14 mouse cellular contexts compared by ENCODE assay signal in genomic region chr6:138581734-138582505, GRCm38 (mm10). TPM values are rescaled to one million over a fixed set of nuclear protein-coding genes. Genes with fewer than 3 reads are reported as not detected.
A peak's percentile ranks its signal among the peaks of the same experiment; 100 is the strongest.
DNase-seq lines count a peak whose midpoint lies in the region; ATAC-seq and TF ChIP-seq lines count a peak whose summit lies in the region.
"Had no signal": no experiment of that assay in that cellular context is flagged by ENCODE, and none has a peak within 500 bp of the region (broad histone marks: within the 10 kb centered on the region; RNA-seq: fewer than 3 reads in every experiment).

TSS of gene Lmo3 (minus strand) at chr6:138581968.

- no peaks in the 10 kb centered on the region for H3K36me3 ChIP-seq in intestine, embryonic 14.5 days (ENCODE audit: control insufficient read depth, insufficient read depth, low read length)
- no peaks in the 10 kb centered on the region for H3K36me3 ChIP-seq in intestine, postnatal 0 days (ENCODE audit: control insufficient read depth, insufficient read depth)
- no peaks in the 10 kb centered on the region for H3K36me3 ChIP-seq in forebrain, embryonic 10.5 days (replicated peaks)
- no peaks in the 10 kb centered on the region for H3K36me3 ChIP-seq in hindbrain, embryonic 14.5 days (replicated peaks; ENCODE audit: control insufficient read depth, insufficient read depth)
- no peaks in the 10 kb centered on the region for H3K36me3 ChIP-seq in heart, embryonic 12.5 days
- H3K36me3 ChIP-seq: liver, embryonic 15.5 days had no signal

- ATAC-seq in intestine, embryonic 14.5 days (replicated peaks; ENCODE audit: low FRiP score, low TSS enrichment, low read depth), result no peak
- no peak for ATAC-seq in intestine, postnatal 0 days
- ATAC-seq in hindbrain, embryonic 14.5 days (ENCODE audit: low FRiP score), result peak; percentile 78
- ATAC-seq in heart, embryonic 12.5 days (ENCODE audit: insufficient number of reproducible peaks, low FRiP score), result no peak
- ATAC-seq: inflammation-experienced regulatory T-cells, adult 6 months had no signal

- 79% methylated on average over 13 of the region's 13 CpGs for WGBS in intestine, embryonic 14.5 days
- 76% methylated on average over 13 of the region's 13 CpGs for WGBS in intestine, postnatal 0 days
- 57% methylated on average over 13 of the region's 13 CpGs for WGBS in forebrain, embryonic 10.5 days
- 67% methylated on average over 13 of the region's 13 CpGs for WGBS in hindbrain, embryonic 14.5 days
- 78% methylated on average over 13 of the region's 13 CpGs for WGBS in heart, embryonic 12.5 days

- DNase-seq in intestine, embryonic 14.5 days (ENCODE audit: low spot score), result no peak
- DNase-seq in forebrain, embryonic 10.5 days (ENCODE audit: extremely low spot score, low spot score), result no peak
- DNase-seq in hindbrain, embryonic 14.5 days (ENCODE audit: low spot score), result peak; percentile 52
- peak; percentile 29 for DNase-seq in left cerebral cortex, postnatal 4 days
- no peak for DNase-seq in thymus, postnatal 10 days (ENCODE audit: low spot score in 2 of 2)
- no peak for DNase-seq in lung, postnatal 36 days
- DNase-seq: right cerebral cortex, postnatal 14 days; thymus, postnatal 14 days had no signal

- intact Hi-C loops in left cerebral cortex, postnatal 4 days (cut with DNase I), result no loop called here

- H3K27me3 ChIP-seq in intestine, embryonic 14.5 days (replicated peaks; ENCODE audit: control insufficient read depth, insufficient read depth, low read length), result no peaks in the 10 kb centered on the region
- no peaks in the 10 kb centered on the region for H3K27me3 ChIP-seq in intestine, postnatal 0 days (replicated peaks; ENCODE audit: control insufficient read depth, insufficient read depth, low read length)
- H3K27me3 ChIP-seq in forebrain, embryonic 10.5 days (ENCODE audit: poor library complexity, severe bottlenecking), result peaks cover 89% of the 10 kb centered on the region
- no peaks in the 10 kb centered on the region for H3K27me3 ChIP-seq in hindbrain, embryonic 14.5 days (ENCODE audit: control insufficient read depth, insufficient read depth, low read length)
- no peaks in the 10 kb centered on the region for H3K27me3 ChIP-seq in heart, embryonic 12.5 days (replicated peaks)
- H3K27me3 ChIP-seq: liver, embryonic 15.5 days had no signal

- no peak within 1 kb of the TSS for H3K4me3 ChIP-seq in intestine, embryonic 14.5 days (ENCODE audit: low read depth, low read length)
- no peak within 1 kb of the TSS for H3K4me3 ChIP-seq in intestine, postnatal 0 days (ENCODE audit: low read depth, low read length)
- H3K4me3 ChIP-seq in forebrain, embryonic 10.5 days, result no peak within 1 kb of the TSS
- no peak within 1 kb of the TSS for H3K4me3 ChIP-seq in hindbrain, embryonic 14.5 days (replicated peaks; ENCODE audit: low read length)
- H3K4me3 ChIP-seq in heart, embryonic 12.5 days, result no peak within 1 kb of the TSS
- H3K4me3 ChIP-seq: liver, embryonic 15.5 days had no signal

- H3K9ac ChIP-seq in intestine, embryonic 14.5 days (ENCODE audit: low read length), result no peak within 1 kb of the TSS
- no peak within 1 kb of the TSS for H3K9ac ChIP-seq in intestine, postnatal 0 days (ENCODE audit: low read depth, low read length)
- no peak within 1 kb of the TSS for H3K9ac ChIP-seq in hindbrain, embryonic 14.5 days
- no peak within 1 kb of the TSS for H3K9ac ChIP-seq in heart, embryonic 12.5 days
- H3K9ac ChIP-seq: liver, embryonic 15.5 days had no signal

- H3K4me1 ChIP-seq in intestine, embryonic 14.5 days (replicated peaks; ENCODE audit: control insufficient read depth, insufficient read depth, low read length), result no peaks in the 10 kb centered on the region
- no peaks in the 10 kb centered on the region for H3K4me1 ChIP-seq in intestine, postnatal 0 days (replicated peaks; ENCODE audit: control insufficient read depth, insufficient read depth, low read length)
- peaks cover 38% of the 10 kb centered on the region for H3K4me1 ChIP-seq in forebrain, embryonic 10.5 days
- H3K4me1 ChIP-seq in hindbrain, embryonic 14.5 days (replicated peaks; ENCODE audit: control insufficient read depth, insufficient read depth, low read length), result peaks cover 25% of the 10 kb centered on the region
- no peaks in the 10 kb centered on the region for H3K4me1 ChIP-seq in heart, embryonic 12.5 days (replicated peaks)
- H3K4me1 ChIP-seq: liver, embryonic 15.5 days had no signal

- no peaks in the 10 kb centered on the region for H3K9me3 ChIP-seq in intestine, embryonic 14.5 days (ENCODE audit: control insufficient read depth, low read length)
- H3K9me3 ChIP-seq in intestine, postnatal 0 days (ENCODE audit: control insufficient read depth), result no peaks in the 10 kb centered on the region
- H3K9me3 ChIP-seq in forebrain, embryonic 10.5 days, result no peaks in the 10 kb centered on the region
- H3K9me3 ChIP-seq in hindbrain, embryonic 14.5 days (ENCODE audit: control insufficient read depth, low read length), result no peaks in the 10 kb centered on the region
- H3K9me3 ChIP-seq in heart, embryonic 12.5 days (replicated peaks), result no peaks in the 10 kb centered on the region
- H3K9me3 ChIP-seq: liver, embryonic 15.5 days had no signal

- H3K27ac ChIP-seq in intestine, embryonic 14.5 days (ENCODE audit: low read depth), result no peak within 1 kb of the TSS
- no peak within 1 kb of the TSS for H3K27ac ChIP-seq in intestine, postnatal 0 days (ENCODE audit: low read depth, low read length)
- H3K27ac ChIP-seq in forebrain, embryonic 10.5 days, result no peak within 1 kb of the TSS
- H3K27ac ChIP-seq in hindbrain, embryonic 14.5 days, result 0 out of 2 replicates have a peak within 1 kb of the TSS, but pooled peaks have one; percentile 33
- H3K27ac ChIP-seq in heart, embryonic 12.5 days (ENCODE audit: poor library complexity, severe bottlenecking), result no peak within 1 kb of the TSS
- H3K27ac ChIP-seq: liver, embryonic 15.5 days had no signal

- no peak for TF ChIP-seq CTCF in intestine, postnatal 0 days (IDR thresholded peaks at IDR 0.05; ENCODE audit: low read depth)

- H3K4me2 ChIP-seq in intestine, embryonic 14.5 days (ENCODE audit: low read length), result no peak within 1 kb of the TSS
- H3K4me2 ChIP-seq in intestine, postnatal 0 days (replicated peaks; ENCODE audit: low read depth), result no peak within 1 kb of the TSS
- peak within 1 kb of the TSS; percentile 7 for H3K4me2 ChIP-seq in hindbrain, embryonic 14.5 days (replicated peaks)
- no peak within 1 kb of the TSS for H3K4me2 ChIP-seq in heart, embryonic 12.5 days
- H3K4me2 ChIP-seq: liver, embryonic 15.5 days had no signal

RNA-seq across cellular contexts. Expression of gene Lmo3, which starts in this region (rescaled TPM):
- 7.8 and 10.5 TPM in 2 replicates for polyA plus RNA-seq in intestine, embryonic 14.5 days (2014; fragmentation: Nextera tagmentation; extraction: Ambion mirVana)
- 3.7 and 4.7 TPM in 2 replicates for polyA plus RNA-seq in intestine, postnatal 0 days (2015; fragmentation: Nextera tagmentation; extraction: Ambion mirVana)
- polyA plus RNA-seq in forebrain, embryonic 10.5 days (2016; fragmentation: Nextera tagmentation; extraction: Ambion mirVana), result 22.4 and 27.0 TPM in 2 replicates
- 69.3 and 86.5 TPM in 2 replicates for polyA plus RNA-seq in hindbrain, embryonic 14.5 days (2014; fragmentation: Nextera tagmentation; extraction: Ambion mirVana)
- total RNA-seq in left cerebral cortex, postnatal 4 days (2021), result 100 to 1,000 TPM; 246 to 262 TPM
- polyA plus RNA-seq in heart, embryonic 12.5 days (2016; fragmentation: Nextera tagmentation; extraction: Ambion mirVana), result 1.4 and 1.5 TPM in 2 replicates
- total RNA-seq: granulocyte monocyte progenitor cell, adult 5-6 weeks; megakaryocyte-erythroid progenitor cell, adult 5-6 weeks had no signal
- polyA plus RNA-seq: inflammation-experienced regulatory T-cells, adult 6 months had no signal

Comparison
In these comparisons a context has a peak if more than half of its experiments do, and no peak if none do; other contexts are left out.
1. DNase-seq: peak in hindbrain, embryonic 14.5 days (single experiment) and left cerebral cortex, postnatal 4 days (single experiment); none in intestine, embryonic 14.5 days (single experiment), forebrain, embryonic 10.5 days (single experiment), thymus, postnatal 10 days (0 of 2) and lung, postnatal 36 days (single experiment).